Mouse (Mus musculus): Measurements from ENCODE around the gene Msx1. TPM values are rescaled to one million over a fixed set of nuclear protein-coding genes. Genes with fewer than 3 reads are reported as not detected.

The Msx1 gene
- 2.7 and 4.0 TPM in 2 replicates for polyA plus RNA-seq (2012; rRNA removed)

DNA sequence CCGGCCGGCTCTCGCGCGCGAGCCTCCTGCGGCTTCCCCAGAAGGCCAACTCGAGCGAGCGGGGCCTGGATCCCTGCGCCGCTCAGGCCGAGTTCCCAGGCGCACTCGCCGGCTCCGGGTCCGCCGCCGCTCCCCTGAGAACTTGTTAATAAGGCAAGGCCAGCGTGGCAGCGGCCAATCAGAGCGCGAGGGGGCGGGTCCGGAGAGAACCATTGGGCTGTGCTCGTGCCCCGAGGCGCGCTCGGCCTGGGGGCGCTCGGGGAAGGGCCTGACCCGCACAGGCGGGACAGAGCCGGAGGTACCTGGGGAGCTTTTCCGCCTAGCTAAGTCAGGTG is at the start of gene Msx1:
Gene Msx1 (minus strand): TSS at position 123 of the 335 bp plus-strand sequence.
- Histone ChIP-seq H3K27me3 (ENCODE audit: control insufficient read depth, insufficient read depth, low read length) (peaks cover 10% of the 10 kb centered on the region), H3K4me3 (ENCODE audit: control insufficient read depth, insufficient read depth, low read length) (peak within 1 kb of the TSS; percentile 23)
- 3% methylated on average over 37 of the region's 37 CpGs for WGBS

DNA sequence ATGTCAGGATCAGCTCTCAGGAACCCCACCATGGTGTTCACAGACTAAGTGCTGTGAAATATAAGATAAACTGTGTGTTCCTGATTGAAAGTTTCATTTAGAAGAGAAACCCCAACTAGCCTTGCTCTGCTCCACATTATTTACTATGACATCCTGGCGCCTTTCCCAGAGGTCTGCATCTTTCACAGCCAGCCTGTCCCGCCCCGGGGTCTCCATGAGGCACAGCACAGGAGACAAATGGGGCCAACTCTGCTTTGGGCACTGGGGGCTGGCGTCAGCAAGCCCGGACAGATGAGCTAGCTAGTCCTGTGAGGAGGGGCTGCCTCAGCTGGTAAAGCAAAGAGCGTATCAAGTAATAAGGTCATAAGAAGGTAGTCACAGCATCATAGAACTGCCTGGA is 41.1 kb upstream of the Msx1 start:
- H3K36me3 ChIP-seq (ENCODE audit: control insufficient read depth, insufficient read depth, low read length): no peaks in the 10 kb centered on the region
- no peak overlapping the region for H3K27ac ChIP-seq (ENCODE audit: control insufficient read depth, insufficient read depth, low read length)
- no peaks in the 10 kb centered on the region for H3K4me1 ChIP-seq (replicated peaks; ENCODE audit: control insufficient read depth, insufficient read depth, low read length)
- no peaks in the 10 kb centered on the region for H3K27me3 ChIP-seq (ENCODE audit: control insufficient read depth, insufficient read depth, low read length)
- WGBS: 87% methylated on average over 6 of the region's 6 CpGs
- DNase-seq: no peak
- no peak for TF ChIP-seq POLR2A (IDR thresholded peaks at IDR 0.05; ENCODE audit: control insufficient read depth, extremely low read depth, insufficient read depth, low read length, poor library complexity)
- TF ChIP-seq CTCF (IDR thresholded peaks at IDR 0.05; ENCODE audit: borderline replicate concordance, control insufficient read depth, extremely low read depth, insufficient read depth, low read length, poor library complexity): no peak
- no peak overlapping the region for H3K4me3 ChIP-seq (ENCODE audit: control insufficient read depth, insufficient read depth, low read length)

More for the DNA sequence above, at the start of gene Msx1:
- no peak for DNase-seq
- Histone ChIP-seq H3K36me3 (ENCODE audit: control insufficient read depth, insufficient read depth, low read length) (no peaks in the 10 kb centered on the region), H3K4me1 (replicated peaks; ENCODE audit: control insufficient read depth, insufficient read depth, low read length) (no peaks in the 10 kb centered on the region), H3K27ac (ENCODE audit: control insufficient read depth, insufficient read depth, low read length) (no peak within 1 kb of the TSS)
- TF ChIP-seq POLR2A (IDR thresholded peaks at IDR 0.05; ENCODE audit: control insufficient read depth, extremely low read depth, insufficient read depth, low read length, poor library complexity) (no peak), CTCF (IDR thresholded peaks at IDR 0.05; ENCODE audit: borderline replicate concordance, control insufficient read depth, extremely low read depth, insufficient read depth, low read length, poor library complexity) (no peak)

DNA sequence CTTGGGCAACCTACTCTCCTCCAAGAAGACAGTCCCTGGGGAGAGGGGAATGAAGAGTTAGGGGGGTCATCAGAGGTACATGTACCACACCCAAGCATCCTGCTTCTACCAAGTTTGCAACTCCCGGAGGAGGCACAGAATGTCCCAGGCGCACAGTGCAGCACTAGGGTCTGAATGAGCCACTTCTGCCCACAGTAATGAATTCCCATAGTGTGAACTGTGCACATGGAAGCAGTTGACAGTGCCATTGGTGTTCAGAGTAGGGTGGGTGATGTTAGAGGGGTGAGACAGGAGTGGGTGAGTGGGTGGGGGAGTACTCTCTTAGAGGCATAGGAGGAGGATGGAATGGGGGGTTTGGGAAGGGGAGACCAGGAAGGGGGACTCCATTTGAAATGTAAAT is 39.9 kb upstream of the Msx1 start:
- 96% methylated on average over 2 of the region's 2 CpGs for WGBS
- H3K27me3 ChIP-seq (ENCODE audit: control insufficient read depth, insufficient read depth, low read length): no peaks in the 10 kb centered on the region
- no peaks in the 10 kb centered on the region for H3K36me3 ChIP-seq (ENCODE audit: control insufficient read depth, insufficient read depth, low read length)
- TF ChIP-seq POLR2A (IDR thresholded peaks at IDR 0.05; ENCODE audit: control insufficient read depth, extremely low read depth, insufficient read depth, low read length, poor library complexity) (no peak), CTCF (IDR thresholded peaks at IDR 0.05; ENCODE audit: borderline replicate concordance, control insufficient read depth, extremely low read depth, insufficient read depth, low read length, poor library complexity) (no peak)
- no peak overlapping the region for H3K27ac ChIP-seq (ENCODE audit: control insufficient read depth, insufficient read depth, low read length)
- no peak for DNase-seq
- no peak overlapping the region for H3K4me3 ChIP-seq (ENCODE audit: control insufficient read depth, insufficient read depth, low read length)
- H3K4me1 ChIP-seq (replicated peaks; ENCODE audit: control insufficient read depth, insufficient read depth, low read length): no peaks in the 10 kb centered on the region

DNA sequence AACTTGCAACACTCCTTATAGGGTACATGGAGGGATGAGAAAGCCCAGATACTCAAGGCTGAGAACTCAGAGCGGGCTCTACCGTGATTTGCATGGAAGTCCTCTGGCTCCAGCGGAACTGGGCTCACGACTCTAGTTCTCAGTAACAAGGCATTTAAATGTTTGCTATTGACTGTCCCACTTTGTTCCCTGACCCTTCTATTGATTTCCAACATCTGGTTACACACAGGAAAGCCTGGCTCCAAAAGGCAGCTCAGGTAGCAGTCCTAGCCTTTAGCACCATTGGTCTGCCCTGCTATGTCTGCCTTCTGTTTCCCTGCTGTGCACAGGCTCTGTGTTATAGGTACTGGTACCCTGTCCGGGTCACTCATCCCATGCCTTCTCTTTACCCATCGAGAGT is 36.5 kb upstream of the Msx1 start:
- Histone ChIP-seq H3K4me1 (replicated peaks; ENCODE audit: control insufficient read depth, insufficient read depth, low read length) (no peaks in the 10 kb centered on the region), H3K27ac (ENCODE audit: control insufficient read depth, insufficient read depth, low read length) (no peak overlapping the region), H3K27me3 (ENCODE audit: control insufficient read depth, insufficient read depth, low read length) (no peaks in the 10 kb centered on the region), H3K4me3 (ENCODE audit: control insufficient read depth, insufficient read depth, low read length) (no peak overlapping the region), H3K36me3 (ENCODE audit: control insufficient read depth, insufficient read depth, low read length) (no peaks in the 10 kb centered on the region)
- 86% methylated on average over 6 of the region's 6 CpGs for WGBS
- DNase-seq: no peak
- TF ChIP-seq POLR2A (IDR thresholded peaks at IDR 0.05; ENCODE audit: control insufficient read depth, extremely low read depth, insufficient read depth, low read length, poor library complexity): no peak
- TF ChIP-seq CTCF (IDR thresholded peaks at IDR 0.05; ENCODE audit: borderline replicate concordance, control insufficient read depth, extremely low read depth, insufficient read depth, low read length, poor library complexity): no peak

DNA sequence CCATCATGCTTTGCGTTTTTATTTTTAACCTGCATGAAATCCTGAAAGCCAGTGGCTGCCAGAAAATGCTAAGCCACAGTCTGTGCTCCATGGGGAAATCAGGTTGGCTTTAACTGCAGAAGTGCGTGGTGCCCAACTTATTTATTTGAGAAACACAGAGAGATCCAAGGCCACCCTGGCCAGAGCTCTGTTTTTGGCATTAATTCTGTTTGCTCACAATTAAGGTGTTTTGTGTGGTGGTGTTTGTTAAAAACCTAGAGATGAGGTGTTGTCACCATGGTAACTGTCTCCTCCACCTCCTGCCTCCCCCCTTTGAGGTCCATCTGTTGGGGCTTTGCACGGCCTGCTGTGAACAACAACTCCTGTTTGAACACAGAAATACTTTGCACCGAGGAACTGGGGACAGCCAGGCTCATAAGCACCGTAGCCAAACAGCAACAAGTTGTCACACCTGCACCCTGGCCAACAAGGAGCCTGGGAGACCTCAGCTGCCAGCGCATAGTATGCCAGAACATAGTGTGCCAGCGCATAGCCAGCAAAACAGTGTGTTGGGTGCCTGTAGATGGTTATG is 35.9 kb upstream of the Msx1 start:
- Histone ChIP-seq H3K4me3 (ENCODE audit: control insufficient read depth, insufficient read depth, low read length) (no peak overlapping the region), H3K27ac (ENCODE audit: control insufficient read depth, insufficient read depth, low read length) (no peak overlapping the region), H3K4me1 (replicated peaks; ENCODE audit: control insufficient read depth, insufficient read depth, low read length) (no peaks in the 10 kb centered on the region), H3K27me3 (ENCODE audit: control insufficient read depth, insufficient read depth, low read length) (no peaks in the 10 kb centered on the region), H3K36me3 (ENCODE audit: control insufficient read depth, insufficient read depth, low read length) (no peaks in the 10 kb centered on the region)
- 73% methylated on average over 7 of the region's 7 CpGs for WGBS
- no peak for DNase-seq
- TF ChIP-seq POLR2A (IDR thresholded peaks at IDR 0.05; ENCODE audit: control insufficient read depth, extremely low read depth, insufficient read depth, low read length, poor library complexity) (no peak), CTCF (IDR thresholded peaks at IDR 0.05; ENCODE audit: borderline replicate concordance, control insufficient read depth, extremely low read depth, insufficient read depth, low read length, poor library complexity) (no peak)

DNA sequence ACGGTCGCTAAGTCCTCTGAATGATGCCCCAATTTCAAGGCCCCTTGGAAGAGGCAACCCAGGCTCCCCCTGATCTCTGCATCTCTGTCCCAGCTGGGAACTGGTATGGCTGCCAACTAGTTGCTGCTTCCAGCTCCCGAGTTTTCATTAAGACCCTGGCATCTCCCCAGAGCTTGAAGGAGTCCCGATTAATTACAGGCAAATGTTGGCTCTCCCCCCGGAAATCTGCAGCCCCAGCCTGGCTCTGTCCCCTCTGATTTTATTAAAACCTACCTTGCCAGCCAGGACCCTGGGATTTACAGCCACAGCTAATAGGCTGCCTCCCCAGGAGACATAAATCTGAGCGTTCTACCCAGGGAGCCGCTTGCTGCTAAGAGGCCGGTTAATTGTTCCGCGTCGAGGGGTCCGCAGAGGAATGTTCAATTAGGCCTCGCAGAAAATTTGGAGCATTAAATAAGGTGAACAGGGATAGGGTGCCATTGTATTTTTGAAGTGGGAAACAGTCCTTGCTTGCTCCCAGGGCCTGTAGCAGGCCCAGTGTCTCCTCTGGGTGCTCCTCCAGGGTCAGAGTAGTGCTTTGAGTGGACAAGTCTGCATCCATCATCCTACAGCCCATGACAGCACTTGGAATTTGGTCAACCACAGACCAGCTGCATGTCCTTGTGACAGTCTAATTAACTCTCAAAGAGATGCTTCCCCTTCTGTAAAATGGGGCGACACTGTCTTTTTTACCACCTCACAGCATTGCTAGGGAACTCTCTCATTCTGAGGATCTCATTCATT is 33.6 kb upstream of the Msx1 start:
- H3K36me3 ChIP-seq (ENCODE audit: control insufficient read depth, insufficient read depth, low read length): no peaks in the 10 kb centered on the region
- H3K4me1 ChIP-seq (replicated peaks; ENCODE audit: control insufficient read depth, insufficient read depth, low read length): no peaks in the 10 kb centered on the region
- no peak for DNase-seq
- H3K27ac ChIP-seq (ENCODE audit: control insufficient read depth, insufficient read depth, low read length): no peak overlapping the region
- H3K4me3 ChIP-seq (ENCODE audit: control insufficient read depth, insufficient read depth, low read length): no peak overlapping the region
- no peaks in the 10 kb centered on the region for H3K27me3 ChIP-seq (ENCODE audit: control insufficient read depth, insufficient read depth, low read length)
- WGBS: 71% methylated on average over 14 of the region's 14 CpGs
- TF ChIP-seq CTCF (IDR thresholded peaks at IDR 0.05; ENCODE audit: borderline replicate concordance, control insufficient read depth, extremely low read depth, insufficient read depth, low read length, poor library complexity) (no peak), POLR2A (IDR thresholded peaks at IDR 0.05; ENCODE audit: control insufficient read depth, extremely low read depth, insufficient read depth, low read length, poor library complexity) (no peak)

Data from thymus, adult 2 months (tissue).